Mouse (Mus musculus): Measurements from ENCODE around the gene Grasp. TPM values are rescaled to one million over a fixed set of nuclear protein-coding genes. Genes with fewer than 3 reads are reported as not detected.

Grasp gene
- total and polyA plus RNA-seq, 3 experiments, result 0.09 to 0.16 TPM; not detected in 1

- peaks cover 50% of the 10 kb centered on the region for H3K9me3 ChIP-seq (replicated peaks)
- H3K36me3 ChIP-seq (replicated peaks), result no peaks in the 10 kb centered on the region
- H3K4me1 ChIP-seq (ENCODE audit: insufficient read depth, low read depth, low read length), result no peaks in the 10 kb centered on the region
- no peak overlapping the region for H3K4me3 ChIP-seq (ENCODE audit: low read depth, low read length)
- TF ChIP-seq GATA1 (IDR thresholded peaks at IDR 0.05; ENCODE audit: borderline replicate concordance, low read length) (no peak), TAL1 (conservative IDR thresholded peaks at IDR 0.05; ENCODE audit: low read depth, low read length) (no peak), GATA2 (IDR thresholded peaks at IDR 0.05; ENCODE audit: borderline replicate concordance, low read depth, low read length) (no peak), CTCF (IDR thresholded peaks at IDR 0.05; ENCODE audit: low read depth, low read length) (no peak), POLR2AphosphoS5 (IDR thresholded peaks at IDR 0.05; ENCODE audit: insufficient replicate concordance, low read depth, low read length) (no peak)
- H3K27me3 ChIP-seq (ENCODE audit: insufficient read depth, low read length), result peaks cover 10% of the 10 kb centered on the region; the same call in 1 of the 2 replicates
- DNase-seq (ENCODE audit: low spot score) (no peak), ATAC-seq (ENCODE audit: extremely low read depth, insufficient number of reproducible peaks, low FRiP score, poor library complexity, severe bottlenecking) (no peak)
Measured at GRCm38 (mm10) chr15:101260387-101260786, 36.4 kb downstream of the Grasp start.

- Histone ChIP-seq H3K4me3 (ENCODE audit: low read depth, low read length) (no peak overlapping the region), H3K27me3 (ENCODE audit: insufficient read depth, low read length) (peaks cover 11% of the 10 kb centered on the region; the same call in 1 of the 2 replicates), H3K9me3 (replicated peaks) (peaks cover 51% of the 10 kb centered on the region), H3K36me3 (replicated peaks) (no peaks in the 10 kb centered on the region), H3K4me1 (ENCODE audit: insufficient read depth, low read depth, low read length) (no peaks in the 10 kb centered on the region)
- ATAC-seq (ENCODE audit: extremely low read depth, insufficient number of reproducible peaks, low FRiP score, poor library complexity, severe bottlenecking) (no peak), DNase-seq (ENCODE audit: low spot score) (no peak)
- no peak for TF ChIP-seq CTCF (IDR thresholded peaks at IDR 0.05; ENCODE audit: low read depth, low read length)
- TF ChIP-seq GATA2 (IDR thresholded peaks at IDR 0.05; ENCODE audit: borderline replicate concordance, low read depth, low read length), result no peak
- no peak for TF ChIP-seq GATA1 (IDR thresholded peaks at IDR 0.05; ENCODE audit: borderline replicate concordance, low read length)
- no peak for TF ChIP-seq POLR2AphosphoS5 (IDR thresholded peaks at IDR 0.05; ENCODE audit: insufficient replicate concordance, low read depth, low read length)
- no peak for TF ChIP-seq TAL1 (conservative IDR thresholded peaks at IDR 0.05; ENCODE audit: low read depth, low read length)
Measured at GRCm38 (mm10) chr15:101260874-101261622, 37.1 kb downstream of the Grasp start.

- Histone ChIP-seq H3K9me3 (replicated peaks) (peaks cover 51% of the 10 kb centered on the region), H3K4me3 (ENCODE audit: low read depth, low read length) (no peak overlapping the region), H3K36me3 (replicated peaks) (no peaks in the 10 kb centered on the region), H3K27me3 (ENCODE audit: insufficient read depth, low read length) (peaks cover 17% of the 10 kb centered on the region; the same call in 1 of the 2 replicates), H3K4me1 (ENCODE audit: insufficient read depth, low read depth, low read length) (no peaks in the 10 kb centered on the region)
- ATAC-seq (ENCODE audit: extremely low read depth, insufficient number of reproducible peaks, low FRiP score, poor library complexity, severe bottlenecking) (no peak), DNase-seq (ENCODE audit: low spot score) (no peak)
- TF ChIP-seq POLR2AphosphoS5 (IDR thresholded peaks at IDR 0.05; ENCODE audit: insufficient replicate concordance, low read depth, low read length) (no peak), GATA1 (IDR thresholded peaks at IDR 0.05; ENCODE audit: borderline replicate concordance, low read length) (no peak), GATA2 (IDR thresholded peaks at IDR 0.05; ENCODE audit: borderline replicate concordance, low read depth, low read length) (no peak), CTCF (IDR thresholded peaks at IDR 0.05; ENCODE audit: low read depth, low read length) (no peak), TAL1 (conservative IDR thresholded peaks at IDR 0.05; ENCODE audit: low read depth, low read length) (no peak)
Measured at GRCm38 (mm10) chr15:101262502-101262901, 38.5 kb downstream of the Grasp start.

GRCm38 (mm10) chr15:101266132-101266963 is 42.4 kb downstream of the Grasp start:
- ATAC-seq (ENCODE audit: extremely low read depth, insufficient number of reproducible peaks, low FRiP score, poor library complexity, severe bottlenecking) (no peak), DNase-seq (ENCODE audit: low spot score) (no peak)
- Histone ChIP-seq H3K9me3 (replicated peaks) (peaks cover 45% of the 10 kb centered on the region), H3K4me3 (ENCODE audit: low read depth, low read length) (no peak overlapping the region), H3K4me1 (ENCODE audit: insufficient read depth, low read depth, low read length) (no peaks in the 10 kb centered on the region), H3K36me3 (replicated peaks) (no peaks in the 10 kb centered on the region), H3K27me3 (ENCODE audit: insufficient read depth, low read length) (peaks cover 16% of the 10 kb centered on the region; the same call in 1 of the 2 replicates)
- TF ChIP-seq TAL1 (conservative IDR thresholded peaks at IDR 0.05; ENCODE audit: low read depth, low read length) (no peak), POLR2AphosphoS5 (IDR thresholded peaks at IDR 0.05; ENCODE audit: insufficient replicate concordance, low read depth, low read length) (no peak), GATA1 (IDR thresholded peaks at IDR 0.05; ENCODE audit: borderline replicate concordance, low read length) (no peak), CTCF (IDR thresholded peaks at IDR 0.05; ENCODE audit: low read depth, low read length) (no peak), GATA2 (IDR thresholded peaks at IDR 0.05; ENCODE audit: borderline replicate concordance, low read depth, low read length) (no peak)

- DNase-seq (ENCODE audit: low spot score), result no peak
- peaks cover 16% of the 10 kb centered on the region; the same call in 1 of the 2 replicates for H3K27me3 ChIP-seq (ENCODE audit: insufficient read depth, low read length)
- no peaks in the 10 kb centered on the region for H3K36me3 ChIP-seq (replicated peaks)
- peaks cover 45% of the 10 kb centered on the region for H3K9me3 ChIP-seq (replicated peaks)
- TF ChIP-seq TAL1 (conservative IDR thresholded peaks at IDR 0.05; ENCODE audit: low read depth, low read length) (no peak), GATA1 (IDR thresholded peaks at IDR 0.05; ENCODE audit: borderline replicate concordance, low read length) (no peak), CTCF (IDR thresholded peaks at IDR 0.05; ENCODE audit: low read depth, low read length) (no peak), GATA2 (IDR thresholded peaks at IDR 0.05; ENCODE audit: borderline replicate concordance, low read depth, low read length) (no peak), POLR2AphosphoS5 (IDR thresholded peaks at IDR 0.05; ENCODE audit: insufficient replicate concordance, low read depth, low read length) (no peak)
- no peak overlapping the region for H3K4me3 ChIP-seq (ENCODE audit: low read depth, low read length)
- no peak for ATAC-seq (ENCODE audit: extremely low read depth, insufficient number of reproducible peaks, low FRiP score, poor library complexity, severe bottlenecking)
- no peaks in the 10 kb centered on the region for H3K4me1 ChIP-seq (ENCODE audit: insufficient read depth, low read depth, low read length)
Measured at GRCm38 (mm10) chr15:101267053-101268032, 43.4 kb downstream of the Grasp start.
